Mouse (Mus musculus) G1E-ER4 (cell line): ENCODE data around the gene Zfp148. TPM values are rescaled to one million over a fixed set of nuclear protein-coding genes. Genes with fewer than 3 reads are reported as not detected.
"Not testable (repeated sequence)": the region's sequence is repeated elsewhere in the genome, so short reads cannot be mapped to it uniquely, and the experiment has no call there.

Experiments
- GATA1 ChIP-seq: IDR thresholded peaks from one replicate; pipeline ENCODE4 v1.8.0; 2012; ENCODE audit warnings: low read length, inconsistent platforms
- polyA plus RNA-seq: library from polyadenylated mRNA; stranded (reverse); fragments of >175 nt; gene quantifications from 2 replicates; pipeline ENCODE4 v1.2.3, GENCODE M21; 2012

The Zfp148 gene
- polyA plus RNA-seq, result 5.3 and 7.5 TPM in 2 replicates

DNA sequence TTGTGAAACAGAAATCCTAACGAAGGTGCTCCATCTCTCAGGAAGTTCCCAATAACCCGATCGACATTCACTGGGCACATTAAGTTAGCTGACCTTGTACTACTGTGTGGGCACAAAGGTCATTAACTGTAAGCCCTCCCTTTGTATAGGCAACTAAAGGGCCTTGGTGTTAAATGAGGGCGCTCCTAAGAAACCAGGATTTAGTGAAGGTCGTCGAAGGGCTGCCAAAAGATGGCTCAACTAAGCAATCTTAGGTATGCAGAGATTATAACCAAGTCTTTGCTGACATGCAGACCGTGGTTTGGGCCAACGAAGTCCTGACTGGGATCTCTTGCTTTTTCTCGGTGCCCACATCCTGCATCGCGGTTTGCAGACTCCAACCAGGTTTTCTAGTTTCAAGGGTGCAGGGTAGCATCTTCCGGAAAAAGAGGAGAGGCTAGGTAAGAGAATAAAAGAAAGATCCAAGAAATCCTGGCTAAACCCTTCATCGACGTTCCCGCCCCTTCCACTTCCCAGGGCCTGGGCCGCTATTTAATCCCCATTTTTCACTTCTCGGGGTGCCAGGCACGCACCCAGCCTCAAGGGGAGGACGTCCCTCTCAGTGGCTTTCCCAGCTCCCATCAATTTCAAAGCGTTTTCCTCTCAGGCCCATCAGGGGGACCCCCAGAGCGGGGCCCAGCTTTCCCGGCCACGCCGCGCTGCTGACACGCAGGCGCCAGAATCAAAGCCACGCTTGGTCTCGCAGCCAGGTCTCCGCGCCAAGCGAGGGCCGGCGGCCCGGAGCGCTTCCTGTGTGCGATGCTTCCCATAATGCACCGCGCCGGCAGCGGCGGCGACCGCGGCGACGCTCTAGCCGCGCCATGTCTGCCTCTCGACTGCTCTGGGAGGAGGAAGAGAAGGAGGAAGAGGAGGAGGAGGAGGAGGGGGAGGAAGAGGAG, at the start of gene Zfp148:
Gene Zfp148, plus strand, starts transcription at position 893 of the 938 bp plus-strand sequence.
- not testable (repeated sequence) for TF ChIP-seq GATA1

DNA sequence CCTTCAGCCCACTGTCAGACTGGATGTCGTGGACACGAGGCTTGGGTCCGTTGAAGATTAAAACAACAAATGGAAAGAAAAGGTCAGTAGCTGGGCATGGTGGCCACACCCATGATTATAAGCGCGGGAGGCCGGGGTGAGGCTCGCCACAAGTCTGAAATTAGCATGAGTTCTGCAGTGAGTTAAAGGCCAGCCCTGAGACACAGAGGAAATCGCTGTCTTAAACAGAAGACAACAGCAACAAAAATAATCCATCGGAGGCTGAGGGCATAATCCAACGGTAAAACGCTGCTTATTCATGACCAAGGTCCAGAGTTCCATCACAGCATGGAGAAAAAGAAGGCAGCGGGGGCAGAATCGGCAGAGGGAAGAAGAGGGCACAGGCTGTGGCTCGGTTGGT, 47.6 kb upstream of the Zfp148 start:
- TF ChIP-seq GATA1, result no peak

DNA sequence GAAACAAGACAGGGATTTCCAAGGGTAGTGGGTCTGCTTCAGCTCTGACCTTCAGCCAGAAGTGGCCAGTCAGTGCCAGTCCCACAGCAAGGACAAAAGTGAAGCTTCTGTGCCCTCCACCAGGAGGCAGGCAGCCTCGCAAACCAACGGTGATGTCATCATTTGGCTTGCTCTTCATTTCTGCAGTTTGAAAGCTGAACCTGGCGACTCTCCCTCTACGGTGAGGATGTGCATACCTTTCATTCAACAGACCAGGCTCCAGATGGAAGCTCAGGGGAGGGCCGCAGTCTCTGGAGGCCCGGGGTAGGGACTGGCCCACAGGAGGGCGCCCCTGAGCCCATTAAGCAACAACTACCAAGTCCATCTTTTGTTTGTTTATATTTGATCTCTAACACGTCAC, 43.5 kb upstream of the Zfp148 start:
- TF ChIP-seq GATA1, result no peak

DNA sequence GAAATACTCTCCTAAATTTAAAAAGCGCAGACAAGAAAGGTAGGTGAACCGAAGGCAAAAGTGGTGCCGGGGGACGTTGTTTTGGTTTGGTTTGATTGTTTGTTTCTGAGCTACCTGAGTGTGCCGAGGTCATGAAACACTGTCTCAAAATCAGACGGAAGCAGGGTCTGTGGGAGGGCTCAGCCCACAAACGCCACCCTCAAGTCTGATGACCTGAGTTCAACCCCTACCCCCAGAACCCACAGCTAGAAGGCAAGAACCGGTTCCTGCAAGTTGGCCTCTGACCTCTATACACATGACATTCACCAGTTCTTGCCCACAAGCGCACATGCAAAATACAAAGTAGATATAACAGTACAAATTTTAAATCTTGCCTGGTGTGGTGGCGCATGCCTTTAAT, 43.0 kb upstream of the Zfp148 start:
- no peak for TF ChIP-seq GATA1

DNA sequence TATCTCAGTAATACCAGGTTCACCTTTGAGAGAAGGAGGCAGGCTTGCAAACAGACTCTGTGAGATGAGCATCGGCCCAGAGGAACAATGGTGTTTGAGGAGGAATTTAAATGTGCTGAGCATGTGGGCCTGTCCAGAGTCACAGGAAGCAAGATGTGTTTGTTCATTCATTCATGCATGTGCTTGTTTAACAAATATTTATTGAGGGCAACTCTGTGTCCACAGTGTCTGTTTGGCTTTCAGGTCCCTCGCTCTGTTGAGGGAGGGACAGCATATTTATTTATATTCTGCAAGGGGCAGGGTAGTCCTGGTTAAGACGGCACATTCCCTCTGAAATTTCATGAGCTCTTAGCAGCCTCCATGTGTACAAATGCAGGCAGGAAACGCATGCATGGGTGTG, 42.1 kb upstream of the Zfp148 start:
- TF ChIP-seq GATA1, result no peak

GRCm38 (mm10) chr16:33339476-33339875, 41.2 kb upstream of the Zfp148 start:
- TF ChIP-seq GATA1, result no peak

DNA sequence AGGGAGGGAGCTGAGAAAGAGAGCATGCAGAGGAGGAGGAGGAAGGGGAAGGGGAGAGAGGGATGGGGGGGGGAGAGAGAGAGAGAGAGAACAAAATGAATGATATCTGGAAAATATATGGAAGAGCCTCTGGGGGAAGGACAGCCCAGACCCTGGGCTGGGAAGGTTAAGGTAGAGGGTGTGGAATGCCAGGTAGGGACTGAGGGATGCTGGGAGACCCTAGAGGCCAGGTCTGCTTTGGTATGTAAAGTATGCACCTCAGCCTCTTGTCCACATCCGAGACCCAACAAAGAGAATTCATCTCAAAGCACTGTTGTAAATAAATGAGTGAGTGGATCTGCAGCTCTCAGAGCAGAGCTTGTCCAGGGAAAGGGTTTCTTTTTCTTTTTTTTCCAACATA, 38.3 kb upstream of the Zfp148 start:
- no peak for TF ChIP-seq GATA1

GRCm38 (mm10) chr16:33343106-33343505, 37.5 kb upstream of the Zfp148 start:
- TF ChIP-seq GATA1, result no peak

- TF ChIP-seq GATA1, result no peak
These were observed 37.0 kb upstream of the Zfp148 start for GRCm38 (mm10) chr16:33343601-33344000.

DNA sequence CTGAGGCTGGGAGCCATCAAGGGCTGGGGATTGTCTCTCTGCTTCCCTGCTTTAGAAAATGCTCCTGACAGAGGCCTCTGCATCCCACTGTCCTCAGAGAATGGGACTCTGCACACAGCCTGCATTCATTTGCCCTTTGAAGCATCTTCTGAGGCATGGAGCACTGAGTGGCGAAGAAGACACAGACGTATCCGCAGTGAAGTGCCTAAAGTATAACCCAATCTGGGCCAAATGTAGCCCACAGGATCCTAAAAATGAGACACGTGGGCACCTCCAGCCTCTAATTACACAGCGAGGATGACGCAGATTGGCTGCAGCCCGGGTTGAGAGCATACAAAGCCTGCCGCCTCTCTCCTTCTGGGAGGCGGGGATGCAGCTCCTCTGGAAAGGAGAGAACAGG, 36.3 kb upstream of the Zfp148 start:
- TF ChIP-seq GATA1, result no peak

GRCm38 (mm10) chr16:33344875-33345274, 35.8 kb upstream of the Zfp148 start:
- no peak for TF ChIP-seq GATA1

GRCm38 (mm10) chr16:33346376-33346775, 34.3 kb upstream of the Zfp148 start:
- no peak for TF ChIP-seq GATA1

DNA sequence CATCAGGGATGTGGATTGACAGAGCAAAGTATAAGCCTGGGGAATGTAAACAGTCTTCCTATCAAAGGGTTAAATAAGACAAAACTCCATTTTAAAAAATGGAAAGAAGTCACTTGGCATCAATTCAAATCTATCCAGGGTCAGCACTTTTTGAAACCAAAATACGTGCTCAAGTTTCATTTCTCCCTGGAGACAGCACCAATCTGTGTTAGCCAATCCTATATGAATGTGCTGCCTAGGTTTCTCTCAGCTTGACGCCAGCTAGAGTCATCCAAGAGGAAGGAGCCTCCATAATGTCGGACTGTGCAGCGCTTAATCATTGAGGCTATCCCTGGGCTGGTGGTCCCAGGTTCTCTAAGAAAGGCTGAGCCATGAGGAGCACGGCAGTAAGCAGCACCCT, 33.5 kb upstream of the Zfp148 start:
- TF ChIP-seq GATA1, result no peak

- no peak for TF ChIP-seq GATA1
These were observed 22.8 kb upstream of the Zfp148 start for GRCm38 (mm10) chr16:33357805-33358204.

- no peak for TF ChIP-seq GATA1
These were observed 14.9 kb upstream of the Zfp148 start for GRCm38 (mm10) chr16:33365772-33366171.

GRCm38 (mm10) chr16:33368632-33369031, 12.0 kb upstream of the Zfp148 start:
- TF ChIP-seq GATA1, result no peak

GRCm38 (mm10) chr16:33370836-33371235, 9.8 kb upstream of the Zfp148 start:
- no peak for TF ChIP-seq GATA1
